Mouse (Mus musculus) midbrain, embryonic 11.5 days (tissue): ENCODE data around the gene Stat5b. TPM values are rescaled to one million over a fixed set of nuclear protein-coding genes. Genes with fewer than 3 reads are reported as not detected.

ENCODE experiments used
- ATAC-seq: fragments of 200-750 bp; cut with Nextera tagmentation; 2 replicates; pipeline ENCODE4 v1.8.0; 2017; ENCODE audit warnings: moderate TSS enrichment, moderate library complexity; ENCODE audit not compliant: low FRiP score
- DNase-seq: peaks from one replicate; pipeline ENCODE4 v3.0.0; 2015; ENCODE audit warnings: low spot score; ENCODE audit errors: missing footprints
- H3K27ac ChIP-seq: fragments of 300-500 bp; sonication (generic); 2 replicates; pipeline ENCODE4 v1.5.1; 2014; ENCODE audit warnings: low read depth, low read length
- H3K27me3 ChIP-seq: fragments of 300-500 bp; sonication (generic); 2 replicates; pipeline ENCODE4 v1.6.1; 2014; ENCODE audit warnings: mild to moderate bottlenecking, low read length, moderate library complexity, mixed read lengths; ENCODE audit not compliant: control insufficient read depth, insufficient read depth
- H3K36me3 ChIP-seq: fragments of 300-500 bp; sonication (generic); 2 replicates; pipeline ENCODE4 v1.6.1; 2014; ENCODE audit warnings: mild to moderate bottlenecking, low read length, moderate library complexity, mixed read lengths; ENCODE audit not compliant: control insufficient read depth, insufficient read depth
- H3K4me1 ChIP-seq: fragments of 300-500 bp; sonication (generic); 2 replicates; pipeline ENCODE4 v1.6.1; 2014; ENCODE audit warnings: low read length; ENCODE audit not compliant: control insufficient read depth, insufficient read depth
- H3K4me2 ChIP-seq: fragments of 300-500 bp; sonication (generic); 2 replicates; pipeline ENCODE4 v1.6.1; 2014; ENCODE audit warnings: mild to moderate bottlenecking, moderate library complexity
- H3K4me3 ChIP-seq: fragments of 300-500 bp; sonication (generic); 2 replicates; pipeline ENCODE4 v1.5.1; 2014; ENCODE audit warnings: low read depth, low read length
- H3K9ac ChIP-seq: fragments of 300-500 bp; sonication (generic); 2 replicates; pipeline ENCODE4 v1.6.1; 2014; ENCODE audit warnings: low read length
- H3K9me3 ChIP-seq: fragments of 300-500 bp; sonication (generic); 2 replicates; pipeline ENCODE4 v1.6.1; 2016; ENCODE audit warnings: low read length; ENCODE audit not compliant: control insufficient read depth
- WGBS: fragments of 180-500 bp; shearing (Covaris S2); extraction: QIAGEN DNeasy Blood & Tissue Kit; methylation state at CpG from one replicate; pipeline ENCODE4 v1.1.7; 2014; 5-methylcytosine and 5-hydroxymethylcytosine counted together
- polyA plus RNA-seq: library from polyadenylated mRNA; unstranded; fragments of >200 nt; fragmentation: Nextera tagmentation; extraction: Ambion mirVana; gene quantifications from 2 replicates; pipeline ENCODE4 v1.2.1, GENCODE M21; 2014

Stat5b gene
- polyA plus RNA-seq, 1 experiment from 2014 or later = 17.3 TPM

- H3K4me3 ChIP-seq = no peak overlapping the region
- ATAC-seq = no peak
- H3K4me2 ChIP-seq = no peak overlapping the region
- H3K4me1 ChIP-seq = no peaks in the 10 kb centered on the region
- no peak for DNase-seq
- WGBS = 88% methylated on average over 3 of the region's 3 CpGs
- no peak overlapping the region for H3K9ac ChIP-seq
- H3K27ac ChIP-seq = no peak overlapping the region
- no peaks in the 10 kb centered on the region for H3K27me3 ChIP-seq
- no peaks in the 10 kb centered on the region for H3K9me3 ChIP-seq
- H3K36me3 ChIP-seq = no peaks in the 10 kb centered on the region
Observed at GRCm38 (mm10) chr11:100816342-100816741, 34.2 kb downstream of the Stat5b start.

- Histone ChIP-seq H3K4me1 (no peaks in the 10 kb centered on the region), H3K4me3 (no peak overlapping the region), H3K9ac (no peak overlapping the region), H3K9me3 (no peaks in the 10 kb centered on the region), H3K4me2 (no peak overlapping the region), H3K27ac (no peak overlapping the region), H3K36me3 (no peaks in the 10 kb centered on the region), H3K27me3 (no peaks in the 10 kb centered on the region)
- DNase-seq (no peak), ATAC-seq (no peak)
- WGBS = 81% methylated on average over 13 of the region's 13 CpGs
Observed at GRCm38 (mm10) chr11:100814498-100814897, 36.0 kb downstream of the Stat5b start.

GRCm38 (mm10) chr11:100811132-100811531 is 39.4 kb downstream of the Stat5b start:
- no peaks in the 10 kb centered on the region for H3K36me3 ChIP-seq
- DNase-seq = no peak
- no peak overlapping the region for H3K9ac ChIP-seq
- H3K27me3 ChIP-seq = no peaks in the 10 kb centered on the region
- WGBS = 91% methylated on average over 2 of the region's 2 CpGs
- H3K27ac ChIP-seq = no peak overlapping the region
- no peak overlapping the region for H3K4me3 ChIP-seq
- no peaks in the 10 kb centered on the region for H3K4me1 ChIP-seq
- H3K9me3 ChIP-seq = no peaks in the 10 kb centered on the region
- no peak overlapping the region for H3K4me2 ChIP-seq
- ATAC-seq = no peak

- Histone ChIP-seq H3K9me3 (no peaks in the 10 kb centered on the region), H3K36me3 (no peaks in the 10 kb centered on the region), H3K4me3 (no peak overlapping the region), H3K4me2 (no peak overlapping the region), H3K27me3 (no peaks in the 10 kb centered on the region), H3K9ac (no peak overlapping the region), H3K27ac (no peak overlapping the region), H3K4me1 (no peaks in the 10 kb centered on the region)
- 89% methylated on average over 9 of the region's 9 CpGs for WGBS
- DNase-seq = no peak
- no peak for ATAC-seq
Observed at GRCm38 (mm10) chr11:100810516-100810915, 40.0 kb downstream of the Stat5b start.

GRCm38 (mm10) chr11:100806380-100807305 is 43.9 kb downstream of the Stat5b start:
- no peak overlapping the region for H3K27ac ChIP-seq
- ATAC-seq (no peak), DNase-seq (no peak)
- H3K36me3 ChIP-seq = peaks cover 3% of the 10 kb centered on the region; the same call in 1 of the 2 replicates
- H3K4me1 ChIP-seq = no peaks in the 10 kb centered on the region
- no peak overlapping the region for H3K4me3 ChIP-seq
- 76% methylated on average over 20 of the region's 20 CpGs for WGBS
- H3K27me3 ChIP-seq = no peaks in the 10 kb centered on the region
- H3K4me2 ChIP-seq = no peak overlapping the region
- no peaks in the 10 kb centered on the region for H3K9me3 ChIP-seq
- no peak overlapping the region for H3K9ac ChIP-seq

GRCm38 (mm10) chr11:100805535-100805934 is 45.0 kb downstream of the Stat5b start:
- 84% methylated on average over 7 of the region's 7 CpGs for WGBS
- Histone ChIP-seq H3K4me2 (no peak overlapping the region), H3K9ac (no peak overlapping the region), H3K4me3 (no peak overlapping the region), H3K4me1 (no peaks in the 10 kb centered on the region), H3K27ac (no peak overlapping the region), H3K36me3 (peaks cover 3% of the 10 kb centered on the region; the same call in 1 of the 2 replicates), H3K9me3 (no peaks in the 10 kb centered on the region), H3K27me3 (no peaks in the 10 kb centered on the region)
- DNase-seq (no peak), ATAC-seq (no peak)

- H3K4me2 ChIP-seq = no peak overlapping the region
- no peak overlapping the region for H3K9ac ChIP-seq
- WGBS = 97% methylated on average over 10 of the region's 10 CpGs
- no peaks in the 10 kb centered on the region for H3K9me3 ChIP-seq
- ATAC-seq (no peak), DNase-seq (no peak)
- H3K27ac ChIP-seq = no peak overlapping the region
- no peaks in the 10 kb centered on the region for H3K27me3 ChIP-seq
- H3K4me3 ChIP-seq = no peak overlapping the region
- H3K36me3 ChIP-seq = peaks cover 3% of the 10 kb centered on the region; the same call in 1 of the 2 replicates
- H3K4me1 ChIP-seq = no peaks in the 10 kb centered on the region
Observed at GRCm38 (mm10) chr11:100804409-100804808, 46.1 kb downstream of the Stat5b start.

GRCm38 (mm10) chr11:100799426-100799825 is 51.1 kb downstream of the Stat5b start:
- H3K4me2 ChIP-seq = no peak overlapping the region
- no peak for DNase-seq
- no peak for ATAC-seq
- H3K9ac ChIP-seq = no peak overlapping the region
- WGBS = 85% methylated on average over 5 of the region's 5 CpGs
- H3K4me1 ChIP-seq = no peaks in the 10 kb centered on the region
- H3K27ac ChIP-seq = no peak overlapping the region
- peaks cover 3% of the 10 kb centered on the region; the same call in 1 of the 2 replicates for H3K36me3 ChIP-seq
- H3K4me3 ChIP-seq = no peak overlapping the region
- no peaks in the 10 kb centered on the region for H3K27me3 ChIP-seq
- H3K9me3 ChIP-seq = no peaks in the 10 kb centered on the region

GRCm38 (mm10) chr11:100796585-100796984 is 53.9 kb downstream of the Stat5b start:
- H3K4me3 ChIP-seq = no peak overlapping the region
- ATAC-seq = no peak
- 64% methylated on average over 8 of the region's 8 CpGs for WGBS

More at GRCm38 (mm10) chr11:100796585-100796984, 53.9 kb downstream of the Stat5b start:
- H3K27ac ChIP-seq = no peak overlapping the region
- no peaks in the 10 kb centered on the region for H3K27me3 ChIP-seq
- no peak overlapping the region for H3K4me2 ChIP-seq
- H3K9me3 ChIP-seq = no peaks in the 10 kb centered on the region
- H3K9ac ChIP-seq = no peak overlapping the region
- no peaks in the 10 kb centered on the region for H3K4me1 ChIP-seq
- no peak for DNase-seq
- no peaks in the 10 kb centered on the region for H3K36me3 ChIP-seq
